Mouse (Mus musculus) limb, embryonic 11.5 days (tissue): ENCODE results near the gene Slc1a3. TPM values are rescaled to one million over a fixed set of nuclear protein-coding genes. Genes with fewer than 3 reads are reported as not detected.

Source experiments
- ATAC-seq: fragments of 200-750 bp; cut with Nextera tagmentation; 2 replicates; pipeline ENCODE4 v1.8.0; 2017; ENCODE audit warnings: low read depth; ENCODE audit not compliant: insufficient number of reproducible peaks, low FRiP score, low TSS enrichment
- DNase-seq: peaks from one replicate; pipeline ENCODE4 v3.0.0-alpha.2; 2015; ENCODE audit warnings: low spot score
- H3K27ac ChIP-seq: fragments of 300-500 bp; sonication (generic); replicated peaks from 2 replicates; pipeline ENCODE4 v1.5.1; 2014; ENCODE audit warnings: low read depth, mild to moderate bottlenecking, low read length
- H3K27me3 ChIP-seq: fragments of 300-500 bp; sonication (generic); 2 replicates; pipeline ENCODE4 v1.6.1; 2014; ENCODE audit warnings: mild to moderate bottlenecking, low read length, mixed read lengths; ENCODE audit not compliant: control insufficient read depth, insufficient read depth
- H3K36me3 ChIP-seq: fragments of 300-500 bp; sonication (generic); 2 replicates; pipeline ENCODE4 v1.6.1; 2014; ENCODE audit warnings: mild to moderate bottlenecking, low read length, moderate library complexity, mixed read lengths; ENCODE audit not compliant: control insufficient read depth, insufficient read depth
- H3K4me1 ChIP-seq: fragments of 300-500 bp; sonication (generic); 2 replicates; pipeline ENCODE4 v1.6.1; 2014; ENCODE audit warnings: low read length, mixed read lengths; ENCODE audit not compliant: control insufficient read depth, insufficient read depth
- H3K4me2 ChIP-seq: fragments of 300-500 bp; sonication (generic); 2 replicates; pipeline ENCODE4 v1.6.1; 2014; ENCODE audit warnings: low read depth, mild to moderate bottlenecking, moderate library complexity; ENCODE audit not compliant: severe bottlenecking
- H3K4me3 ChIP-seq: fragments of 300-500 bp; sonication (generic); 2 replicates; pipeline ENCODE4 v1.5.1; 2014; ENCODE audit warnings: low read depth, low read length
- H3K9ac ChIP-seq: fragments of 300-500 bp; sonication (generic); 2 replicates; pipeline ENCODE4 v1.6.1; 2014; ENCODE audit warnings: mild to moderate bottlenecking, low read length
- H3K9me3 ChIP-seq: fragments of 300-500 bp; sonication (generic); 2 replicates; pipeline ENCODE4 v1.6.1; 2016; ENCODE audit warnings: low read length; ENCODE audit not compliant: control insufficient read depth
- WGBS: fragments of 180-500 bp; shearing (Covaris S2); extraction: QIAGEN DNeasy Blood & Tissue Kit; methylation state at CpG from one replicate; pipeline ENCODE4 v1.1.7; 2014; 5-methylcytosine and 5-hydroxymethylcytosine counted together
- polyA plus RNA-seq: library from polyadenylated mRNA; unstranded; fragments of >200 nt; fragmentation: Nextera tagmentation; extraction: Ambion mirVana; gene quantifications from 2 replicates; pipeline ENCODE4 v1.2.1, GENCODE M21; 2014

Slc1a3 gene
- polyA plus RNA-seq, 1 experiment from 2014 or later, result 24.9 TPM

DNA sequence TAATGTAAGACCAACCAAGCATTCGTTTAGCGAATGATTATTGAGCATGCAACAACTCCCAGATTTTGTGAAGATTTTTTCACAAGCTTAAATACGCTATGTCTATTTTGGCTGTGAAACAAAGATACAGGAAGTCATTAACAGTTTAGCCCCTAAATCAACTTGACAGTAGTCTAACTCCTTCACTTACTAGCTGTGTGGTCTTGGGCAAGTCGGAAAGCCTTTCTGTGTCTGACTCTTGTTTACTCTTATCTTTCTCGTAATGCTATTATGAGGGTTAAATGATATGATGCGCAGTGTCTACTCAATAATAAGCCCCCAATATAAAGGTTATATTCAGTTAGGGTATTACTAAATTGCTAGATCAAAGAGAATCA, 23.8 kb upstream of the Slc1a3 start:
- no peak for ATAC-seq
- H3K27ac ChIP-seq, result no peak overlapping the region

DNA sequence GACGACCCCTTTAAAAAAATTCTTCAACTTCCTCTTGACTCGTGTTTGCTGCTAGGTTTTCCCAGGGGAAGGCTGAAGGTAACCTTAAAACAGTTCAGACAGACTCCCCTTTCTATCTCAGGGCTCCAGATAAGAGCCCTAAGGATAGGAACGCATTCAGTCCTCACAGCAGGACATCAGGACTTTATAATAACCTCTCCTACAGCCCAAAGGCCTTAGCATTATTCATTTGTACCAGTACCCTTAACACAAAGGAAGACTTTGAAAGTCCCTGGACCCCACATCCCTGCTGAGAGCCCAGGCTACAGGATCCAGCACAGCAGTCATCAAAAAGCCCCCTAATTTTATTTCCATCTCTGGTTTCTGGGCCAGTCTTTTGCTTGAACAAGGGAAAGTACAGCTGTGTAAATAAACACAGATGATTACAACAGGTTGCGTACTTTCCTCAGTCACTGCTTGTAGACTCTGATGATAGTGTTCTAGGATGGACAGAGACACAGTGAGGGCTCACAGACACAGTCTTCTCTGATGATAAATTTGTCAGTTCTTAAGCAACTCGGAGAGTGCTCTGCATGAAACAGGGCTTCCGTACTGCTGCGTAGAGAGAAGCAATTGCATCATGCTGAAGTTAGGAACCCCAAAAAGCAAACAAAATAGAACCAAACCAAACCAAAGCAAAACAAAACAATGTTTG, 23.3 kb upstream of the Slc1a3 start:
- Histone ChIP-seq H3K9me3 (no peaks in the 10 kb centered on the region), H3K4me2 (no peak overlapping the region), H3K27me3 (no peaks in the 10 kb centered on the region), H3K27ac (no peak overlapping the region; the same call in 1 of the 2 replicates), H3K4me1 (no peaks in the 10 kb centered on the region), H3K9ac (no peak overlapping the region), H3K4me3 (no peak overlapping the region), H3K36me3 (no peaks in the 10 kb centered on the region)
- 20% methylated on average over 7 of the region's 7 CpGs for WGBS
- ATAC-seq, result no peak
- no peak for DNase-seq

More for the DNA sequence above, 23.8 kb upstream of the Slc1a3 start:
- H3K36me3 ChIP-seq, result no peaks in the 10 kb centered on the region
- H3K4me2 ChIP-seq, result no peak overlapping the region
- no peak overlapping the region for H3K4me3 ChIP-seq
- DNase-seq, result no peak
- H3K9me3 ChIP-seq, result no peaks in the 10 kb centered on the region
- 63% methylated on average over 6 of the region's 6 CpGs for WGBS
- no peak overlapping the region for H3K9ac ChIP-seq
- H3K4me1 ChIP-seq, result no peaks in the 10 kb centered on the region
- H3K27me3 ChIP-seq, result no peaks in the 10 kb centered on the region

GRCm38 (mm10) chr15:8728861-8729260, 18.3 kb upstream of the Slc1a3 start:
- ATAC-seq (no peak), DNase-seq (no peak)
- Histone ChIP-seq H3K4me2 (no peak overlapping the region), H3K4me3 (no peak overlapping the region), H3K9ac (no peak overlapping the region), H3K4me1 (no peaks in the 10 kb centered on the region), H3K27me3 (no peaks in the 10 kb centered on the region), H3K36me3 (no peaks in the 10 kb centered on the region), H3K9me3 (no peaks in the 10 kb centered on the region), H3K27ac (no peak overlapping the region)
- WGBS, result 94% methylated on average over 7 of the region's 7 CpGs

DNA sequence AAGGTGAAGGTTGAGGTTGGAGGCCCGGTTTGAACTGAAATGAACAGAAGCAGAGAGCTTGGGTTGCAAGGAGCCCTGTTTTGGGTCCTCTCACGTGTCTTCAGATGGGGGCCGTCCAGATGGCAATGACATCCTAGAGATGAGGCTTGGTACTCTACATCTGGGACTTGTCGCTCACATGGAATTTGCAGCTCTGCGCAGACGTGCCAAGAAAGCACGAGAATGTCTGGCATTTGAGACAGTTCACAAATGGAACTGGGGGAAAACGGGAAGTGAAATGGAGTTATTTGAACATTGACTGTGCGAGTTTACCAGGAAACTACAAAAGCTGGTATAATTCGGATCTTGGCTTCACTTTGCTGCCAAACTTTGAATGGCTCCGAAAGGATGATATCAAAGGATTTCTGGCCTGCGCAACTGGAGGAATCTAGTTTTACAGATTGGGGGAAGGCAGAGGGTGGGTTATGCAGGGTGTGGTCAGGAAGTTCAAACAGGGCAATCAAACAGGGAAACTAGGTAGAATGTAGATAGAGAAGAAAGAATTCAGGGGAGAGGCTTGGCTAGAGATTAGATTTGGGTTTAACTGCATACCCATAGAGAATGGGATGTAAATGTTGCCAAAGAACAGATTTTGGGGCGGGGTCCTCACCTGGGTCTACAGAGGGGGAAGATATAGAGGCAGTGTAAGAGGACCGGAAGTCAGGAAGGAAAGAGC, 12.0 kb upstream of the Slc1a3 start:
- no peaks in the 10 kb centered on the region for H3K4me1 ChIP-seq
- H3K27me3 ChIP-seq, result no peaks in the 10 kb centered on the region
- no peaks in the 10 kb centered on the region for H3K9me3 ChIP-seq
- H3K4me2 ChIP-seq, result no peak overlapping the region
- no peak overlapping the region for H3K9ac ChIP-seq
- no peak overlapping the region for H3K4me3 ChIP-seq
- no peaks in the 10 kb centered on the region for H3K36me3 ChIP-seq
- H3K27ac ChIP-seq, result no peak overlapping the region
- no peak for ATAC-seq
- WGBS, result 90% methylated on average over 14 of the region's 14 CpGs
- no peak for DNase-seq

- Histone ChIP-seq H3K27ac (no peak overlapping the region), H3K4me2 (no peak overlapping the region), H3K4me1 (no peaks in the 10 kb centered on the region), H3K4me3 (no peak overlapping the region), H3K36me3 (no peaks in the 10 kb centered on the region), H3K9ac (no peak overlapping the region), H3K27me3 (no peaks in the 10 kb centered on the region), H3K9me3 (no peaks in the 10 kb centered on the region)
- ATAC-seq (no peak), DNase-seq (no peak)
- WGBS, result 98% methylated on average over 3 of the region's 3 CpGs
Observed at GRCm38 (mm10) chr15:8721746-8722145, 11.2 kb upstream of the Slc1a3 start.

DNA sequence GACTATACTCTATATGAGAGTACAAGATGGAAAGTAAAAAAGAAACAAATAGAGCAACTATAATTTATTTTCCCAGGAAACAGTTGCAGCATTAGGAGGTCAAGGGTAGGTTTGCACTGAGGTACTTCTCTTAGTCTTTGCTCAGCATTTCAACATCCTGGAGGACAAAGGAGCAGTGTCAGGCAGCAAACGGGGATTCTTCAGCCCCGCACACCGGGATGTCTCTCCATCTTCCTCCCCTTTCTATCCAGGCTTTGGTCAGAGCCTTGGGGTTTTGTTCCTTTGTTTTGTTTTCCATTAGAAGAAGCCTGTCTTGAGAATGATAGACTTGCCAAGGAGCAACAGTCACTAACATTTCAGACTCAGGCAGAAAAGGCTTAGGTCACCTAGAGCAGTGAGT, 10.4 kb upstream of the Slc1a3 start:
- ATAC-seq (no peak), DNase-seq (no peak)
- H3K4me1 ChIP-seq, result 0 out of 2 replicates have a peak, but pooled peaks cover 3% of the 10 kb centered on the region
- no peak overlapping the region for H3K4me3 ChIP-seq
- H3K4me2 ChIP-seq, result no peak overlapping the region
- H3K9ac ChIP-seq, result no peak overlapping the region
- H3K36me3 ChIP-seq, result no peaks in the 10 kb centered on the region
- H3K27ac ChIP-seq, result no peak overlapping the region
- 69% methylated on average over 3 of the region's 3 CpGs for WGBS
- H3K9me3 ChIP-seq, result no peaks in the 10 kb centered on the region
- H3K27me3 ChIP-seq, result no peaks in the 10 kb centered on the region

GRCm38 (mm10) chr15:8718496-8718895, 7.9 kb upstream of the Slc1a3 start:
- Histone ChIP-seq H3K4me3 (no peak overlapping the region), H3K9ac (no peak overlapping the region), H3K36me3 (no peaks in the 10 kb centered on the region), H3K4me1 (0 out of 2 replicates have a peak, but pooled peaks cover 3% of the 10 kb centered on the region), H3K27me3 (no peaks in the 10 kb centered on the region), H3K9me3 (no peaks in the 10 kb centered on the region), H3K27ac (no peak overlapping the region), H3K4me2 (no peak overlapping the region)
- 83% methylated on average over 3 of the region's 3 CpGs for WGBS
- no peak for ATAC-seq
- no peak for DNase-seq

DNA sequence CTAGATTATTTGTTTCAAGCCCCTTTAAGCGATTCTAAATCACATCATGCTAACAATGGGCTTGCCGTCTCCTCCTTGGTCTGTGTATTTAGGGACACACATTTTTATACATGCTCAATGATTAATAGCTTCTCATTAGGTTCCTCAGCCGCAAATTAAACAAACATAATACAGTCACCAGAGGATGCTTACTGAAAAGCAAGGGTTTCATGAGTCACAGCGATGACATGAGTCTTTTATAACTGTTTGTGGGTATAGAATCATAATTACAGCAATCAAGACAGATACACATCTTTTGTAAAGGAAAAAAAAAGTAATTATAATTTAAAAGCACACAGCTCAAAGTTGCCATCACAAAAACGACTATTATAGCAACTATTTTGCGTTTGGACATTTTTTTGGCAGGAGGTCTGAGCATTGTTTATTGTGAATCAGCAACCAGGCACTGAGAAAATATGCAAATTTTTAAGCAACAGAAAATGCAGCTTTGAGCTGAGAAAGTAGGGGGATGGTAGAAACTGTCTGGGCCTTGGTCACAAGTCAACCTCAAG, 6.5 kb upstream of the Slc1a3 start:
- 49% methylated on average over 6 of the region's 6 CpGs for WGBS
- no peaks in the 10 kb centered on the region for H3K36me3 ChIP-seq
- no peak overlapping the region for H3K4me3 ChIP-seq
- H3K27ac ChIP-seq, result no peak overlapping the region
- H3K4me1 ChIP-seq, result peaks cover 9% of the 10 kb centered on the region; the same call in 1 of the 2 replicates
- H3K9me3 ChIP-seq, result no peaks in the 10 kb centered on the region
- H3K9ac ChIP-seq, result no peak overlapping the region
- H3K4me2 ChIP-seq, result no peak overlapping the region
- H3K27me3 ChIP-seq, result no peaks in the 10 kb centered on the region
- DNase-seq (no peak), ATAC-seq (no peak)
